Mouse (Mus musculus): ENCODE measurements around the gene Mprip. TPM values are rescaled to one million over a fixed set of nuclear protein-coding genes. Genes with fewer than 3 reads are reported as not detected.

Gene Mprip
- total RNA-seq, 2 experiments from 2014 or later: 171 to 185 TPM

- DNase-seq: no peak
- intact Hi-C loops (cut with DNase I): no loop called here
Measured at GRCm38 (mm10) chr11:59815482-59816065, 154.5 kb downstream of the Mprip start.

- intact Hi-C loops (cut with DNase I): no loop called here
- DNase-seq: no peak
Measured at GRCm38 (mm10) chr11:59817916-59818315, 156.8 kb downstream of the Mprip start.

- intact Hi-C loops (cut with DNase I): no loop called here
- no peak for DNase-seq
Measured at GRCm38 (mm10) chr11:59821625-59822024, 160.5 kb downstream of the Mprip start.

Other genes starting within 250 kb of the Mprip start
- gene Jmjd4, start 211.3 kb upstream of the Mprip start, total RNA-seq (2021): 10 to 100 TPM; 10.9 to 12.5 TPM
- 10 to 100 TPM; 34.0 to 37.5 TPM for gene Snap47, start 210.1 kb upstream of the Mprip start, total RNA-seq (2021)
- 1 to 10 TPM; 4.2 to 4.6 TPM for gene Zfp867, start 188.8 kb upstream of the Mprip start, total RNA-seq (2021)
- gene Zkscan17, start 134.6 kb upstream of the Mprip start, total RNA-seq (2021): 10 to 100 TPM; 18.5 to 20.1 TPM
- under 1 TPM; 0.51 to 0.55 TPM for gene Nlrp3, start 119.7 kb upstream of the Mprip start, total RNA-seq (2021)
- not detected for gene Olfr222, start 85.1 kb upstream of the Mprip start, total RNA-seq (2021)
- gene Olfr223, start 68.0 kb upstream of the Mprip start, total RNA-seq (2021): not detected
- under 1 TPM; 0.54 to 0.76 TPM for gene Pld6, start 126.3 kb downstream of the Mprip start, total RNA-seq (2021)
- gene Flcn, start 148.7 kb downstream of the Mprip start, total RNA-seq (2021): 10 to 100 TPM; 42.7 to 43.5 TPM
- 10 to 100 TPM; 25.0 to 25.1 TPM for gene Nt5m, start 178.1 kb downstream of the Mprip start, total RNA-seq (2021)
- gene Cops3, start 178.5 kb downstream of the Mprip start, total RNA-seq (2021): 10 to 100 TPM; 69.5 to 69.9 TPM

All from heart, postnatal 14 days (tissue).